Mouse (Mus musculus) cerebellum, postnatal 14 days (tissue): Measurements from ENCODE around the gene Dnajc15.

Experiments
- DNase-seq, 2 experiments: peaks; one replicate each; pipeline ENCODE4 v3.0.0; 2021; ENCODE audit warnings: mixed read lengths in 2 of 2

The Dnajc15 gene

GRCm38 (mm10) chr14:77794285-77794949 lies 80.5 kb downstream of the Dnajc15 start:
- DNase-seq, result no peak

DNA sequence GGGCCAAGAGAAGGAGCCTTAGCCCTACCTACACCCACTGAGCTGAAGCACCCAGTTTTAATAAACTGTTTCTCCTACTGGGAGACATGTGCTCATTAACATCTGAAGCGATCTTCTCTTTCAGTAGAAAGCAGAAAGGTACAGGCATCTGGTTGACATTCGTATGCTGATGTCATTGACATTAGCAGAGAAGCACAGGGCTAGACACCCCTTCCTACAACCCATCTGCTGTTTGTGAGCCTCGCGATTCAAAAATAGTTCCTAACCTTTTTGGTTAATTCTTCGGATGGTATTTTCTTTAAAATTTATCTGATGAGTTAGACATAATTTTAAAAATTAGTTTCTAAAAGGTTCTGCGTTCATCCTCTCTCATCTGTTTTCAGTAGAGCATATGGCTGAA lies 81.9 kb downstream of the Dnajc15 start:
- no peak for DNase-seq

GRCm38 (mm10) chr14:77783217-77783616 lies 91.7 kb downstream of the Dnajc15 start:
- peak in 1 of 2 experiments; percentile 16 for DNase-seq

- no peak for DNase-seq
These were observed 97.6 kb downstream of the Dnajc15 start for GRCm38 (mm10) chr14:77777365-77777764.

DNA sequence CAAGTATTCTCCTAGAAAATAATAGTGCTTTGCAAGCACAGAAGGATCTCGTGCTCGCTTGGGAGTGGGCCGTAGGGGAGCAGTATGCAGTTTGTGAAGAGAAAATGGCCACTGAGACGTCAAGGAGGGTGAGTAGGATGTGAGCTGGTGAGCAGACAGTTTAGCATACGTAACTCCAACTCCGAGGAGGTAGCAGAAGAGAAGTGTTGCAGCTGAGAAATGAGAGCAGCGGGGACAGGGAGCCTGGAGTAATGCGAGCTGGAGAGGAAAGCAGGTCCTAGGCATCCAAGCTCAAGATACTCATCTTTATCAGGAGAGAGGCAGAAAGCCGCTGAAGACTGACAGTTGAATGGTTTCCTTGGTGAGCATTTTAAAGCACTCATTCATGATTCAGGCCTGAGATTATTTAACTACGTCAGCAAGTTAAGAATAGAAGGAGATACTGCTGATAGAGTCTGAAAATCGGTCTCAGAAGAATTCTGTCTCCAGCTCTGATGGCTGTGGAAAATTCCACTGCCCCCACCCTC lies 98.9 kb downstream of the Dnajc15 start:
- DNase-seq, result no peak

DNA sequence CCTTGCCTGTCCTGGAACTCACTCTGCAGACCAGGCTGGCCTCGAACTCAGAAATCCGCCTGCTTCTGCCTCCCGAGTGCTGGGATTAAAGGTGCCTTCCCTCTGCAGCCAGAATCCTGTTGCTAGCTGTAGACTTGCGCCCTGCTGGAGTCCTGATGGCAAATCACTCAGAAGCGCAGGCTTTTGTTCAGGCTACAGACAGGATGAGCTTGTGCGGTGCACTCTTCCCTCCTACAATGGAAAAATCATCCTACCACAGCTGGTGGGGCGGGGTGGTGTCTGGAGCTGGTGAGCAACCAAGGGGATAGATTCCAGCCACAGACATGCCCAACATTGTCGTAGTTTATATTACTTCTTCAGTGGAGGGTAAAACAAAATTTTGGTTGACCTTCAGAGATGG lies 101.6 kb downstream of the Dnajc15 start:
- no peak for DNase-seq

- no peak for DNase-seq
These were observed 103.3 kb downstream of the Dnajc15 start for GRCm38 (mm10) chr14:77771626-77772025.
